Mouse (Mus musculus) C2C12 (cell line): Measurements from ENCODE around the gene Vmn1r89.

Experiments used
- CTCF ChIP-seq: IDR thresholded peaks from one replicate; pipeline ENCODE4 v1.5.1; 2011; ENCODE audit not compliant: control insufficient read depth, insufficient read depth, insufficient read length
- FOSL1 ChIP-seq: IDR thresholded peaks from one replicate; pipeline ENCODE4 v1.8.0; 2011; ENCODE audit warnings: mild to moderate bottlenecking, low read length; ENCODE audit not compliant: poor library complexity, insufficient read depth, severe bottlenecking
- MAX ChIP-seq: IDR thresholded peaks from one replicate; pipeline ENCODE4 v1.6.1; 2011; ENCODE audit warnings: mild to moderate bottlenecking, control low read depth
- MYOG ChIP-seq: IDR thresholded peaks from one replicate; pipeline ENCODE4 v1.6.1; 2011; ENCODE audit not compliant: control insufficient read depth, insufficient read length; ENCODE audit errors: extremely low read depth
- USF1 ChIP-seq: IDR thresholded peaks from one replicate; pipeline ENCODE4 v1.6.1; 2011; ENCODE audit warnings: low read depth, mild to moderate bottlenecking, control low read depth, moderate library complexity

DNA sequence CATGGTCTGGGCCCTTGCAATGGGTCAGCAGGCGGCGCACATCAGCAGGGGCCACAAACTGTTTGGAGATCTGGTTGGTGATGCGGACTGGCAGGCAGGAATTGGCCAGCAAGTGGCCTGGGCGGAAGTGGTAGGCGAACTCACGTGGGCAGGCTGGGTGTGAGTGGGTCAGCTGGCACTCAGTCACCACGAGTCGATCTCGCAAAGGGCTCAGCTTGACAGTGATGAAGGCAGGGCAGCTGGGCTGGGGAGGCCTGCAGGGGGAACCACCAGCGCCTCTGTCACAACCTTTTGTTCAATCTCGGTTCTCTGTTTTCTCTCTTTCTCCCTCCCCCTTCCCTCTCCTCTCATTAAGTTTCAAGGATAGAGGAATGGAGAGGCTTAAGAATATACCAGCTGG, 56.6 kb downstream of the Vmn1r89 start:
- TF ChIP-seq CTCF (no peak), MAX (no peak), FOSL1 (no peak), USF1 (no peak), MYOG (no peak)
